Mouse (Mus musculus): ENCODE measurements around the gene Neurl1a. TPM values are rescaled to one million over a fixed set of nuclear protein-coding genes. Genes with fewer than 3 reads are reported as not detected.

The Neurl1a gene
- polyA plus RNA-seq, 1 experiment from 2014 or later: 0.76 TPM

DNA sequence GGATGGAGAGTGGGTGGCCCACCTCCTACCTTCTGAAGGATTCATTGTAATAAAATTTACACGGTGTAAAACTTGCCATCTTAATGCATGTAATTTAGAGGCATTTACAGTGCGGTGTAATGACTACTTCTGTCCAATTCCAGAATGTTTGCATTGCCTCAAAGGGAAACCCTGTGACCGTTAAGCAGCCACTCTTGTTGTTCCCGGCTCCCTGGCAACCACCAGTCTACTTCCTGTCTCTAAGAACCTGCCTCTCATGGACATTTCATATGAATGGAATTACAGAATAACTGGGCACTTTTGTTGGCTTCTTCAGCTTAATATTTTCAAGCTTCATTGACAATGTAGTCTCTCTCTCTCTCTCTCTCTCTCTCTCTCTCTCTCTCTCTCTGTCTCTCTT is 6.1 kb downstream of the Neurl1a start:
- ATAC-seq (no peak), DNase-seq (no peak)
- 42% methylated on average over 4 of the region's 4 CpGs for WGBS (ENCODE audit: insufficient replicate concordance)
- no peak for TF ChIP-seq EP300 (IDR thresholded peaks at IDR 0.05; ENCODE audit: low read depth)
- no peak for TF ChIP-seq CTCF (IDR thresholded peaks at IDR 0.05; ENCODE audit: low read depth)
- no peaks in the 10 kb centered on the region for H3K36me3 ChIP-seq (replicated peaks; ENCODE audit: insufficient read depth, low read length)
- no peak overlapping the region for H3K4me2 ChIP-seq (ENCODE audit: low read depth, low read length)
- H3K4me3 ChIP-seq (ENCODE audit: low read depth, low read length): no peak overlapping the region
- no peaks in the 10 kb centered on the region for H3K9me3 ChIP-seq (ENCODE audit: low read length)
- H3K9ac ChIP-seq (replicated peaks): no peak overlapping the region
- no peak overlapping the region for H3K27ac ChIP-seq (ENCODE audit: low read depth)
- H3K27me3 ChIP-seq (ENCODE audit: insufficient read depth, low read length): peaks cover 12% of the 10 kb centered on the region
- H3K4me1 ChIP-seq (ENCODE audit: insufficient read depth): no peaks in the 10 kb centered on the region

GRCm38 (mm10) chr19:47186514-47187275 is 8.1 kb downstream of the Neurl1a start:
- Histone ChIP-seq H3K27ac (ENCODE audit: low read depth) (no peak overlapping the region), H3K9ac (replicated peaks) (no peak overlapping the region), H3K4me2 (ENCODE audit: low read depth, low read length) (no peak overlapping the region), H3K36me3 (replicated peaks; ENCODE audit: insufficient read depth, low read length) (no peaks in the 10 kb centered on the region), H3K4me3 (ENCODE audit: low read depth, low read length) (no peak overlapping the region), H3K27me3 (ENCODE audit: insufficient read depth, low read length) (no peaks in the 10 kb centered on the region), H3K4me1 (ENCODE audit: insufficient read depth) (no peaks in the 10 kb centered on the region), H3K9me3 (ENCODE audit: low read length) (no peaks in the 10 kb centered on the region)
- TF ChIP-seq CTCF (IDR thresholded peaks at IDR 0.05; ENCODE audit: low read depth) (no peak), EP300 (IDR thresholded peaks at IDR 0.05; ENCODE audit: low read depth) (no peak)
- DNase-seq (no peak), ATAC-seq (no peak)
- 52% methylated on average over 15 of the region's 15 CpGs for WGBS (ENCODE audit: insufficient replicate concordance)

DNA sequence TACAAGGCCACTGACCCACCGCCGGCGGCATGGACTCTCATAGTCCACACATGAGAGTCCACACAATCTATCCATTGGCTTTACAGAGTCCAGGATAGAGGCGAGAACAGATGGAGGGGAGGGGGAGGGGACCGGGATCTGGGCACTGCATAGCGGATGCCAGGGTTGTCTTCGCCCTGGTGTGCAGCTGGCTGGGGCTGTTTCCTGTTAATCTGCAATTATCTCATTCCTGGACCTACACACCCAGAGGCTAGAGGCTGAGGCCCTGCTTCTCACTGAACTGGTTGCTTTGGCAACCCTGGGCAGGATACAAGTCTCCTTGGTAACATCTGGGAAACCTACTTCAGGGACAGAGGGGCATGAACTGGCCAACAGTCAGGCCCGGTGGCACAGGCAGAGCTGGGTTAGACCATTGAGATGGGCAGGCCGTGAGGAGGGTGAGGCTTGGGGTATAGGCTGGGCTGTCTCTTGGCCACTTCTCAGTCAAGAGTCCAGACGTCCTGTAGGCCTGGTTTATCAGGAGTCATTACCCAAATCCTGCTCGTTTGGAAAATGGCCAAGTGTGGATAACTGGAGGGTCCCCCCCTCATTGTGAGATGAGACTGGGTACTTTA is 10.0 kb downstream of the Neurl1a start:
- Histone ChIP-seq H3K4me2 (ENCODE audit: low read depth, low read length) (no peak overlapping the region), H3K27me3 (ENCODE audit: insufficient read depth, low read length) (no peaks in the 10 kb centered on the region), H3K27ac (ENCODE audit: low read depth) (no peak overlapping the region), H3K9ac (replicated peaks) (no peak overlapping the region), H3K36me3 (replicated peaks; ENCODE audit: insufficient read depth, low read length) (no peaks in the 10 kb centered on the region), H3K4me3 (ENCODE audit: low read depth, low read length) (no peak overlapping the region), H3K4me1 (ENCODE audit: insufficient read depth) (no peaks in the 10 kb centered on the region), H3K9me3 (ENCODE audit: low read length) (no peaks in the 10 kb centered on the region)
- TF ChIP-seq CTCF (IDR thresholded peaks at IDR 0.05; ENCODE audit: low read depth): no peak
- no peak for TF ChIP-seq EP300 (IDR thresholded peaks at IDR 0.05; ENCODE audit: low read depth)
- 66% methylated on average over 11 of the region's 11 CpGs for WGBS (ENCODE audit: insufficient replicate concordance)
- DNase-seq (no peak), ATAC-seq (no peak)

DNA sequence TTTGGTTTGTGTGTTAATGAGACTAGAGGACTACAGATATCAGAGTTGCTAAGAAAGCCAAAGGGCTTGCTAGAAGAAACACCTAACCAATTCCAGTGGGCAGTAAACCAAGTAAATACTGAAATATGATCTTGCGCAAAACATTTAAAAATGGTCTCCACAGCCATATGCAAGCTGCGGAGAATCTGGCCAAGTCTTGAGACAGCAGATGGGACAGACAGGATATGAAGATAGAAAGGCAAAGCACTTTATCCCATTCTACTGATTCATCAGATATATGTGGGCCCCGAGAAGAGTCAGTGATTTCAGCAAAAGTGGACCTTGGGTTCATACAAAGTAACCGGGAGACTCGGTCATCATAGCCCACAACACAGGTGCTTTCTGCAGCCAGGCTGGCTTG is 13.5 kb downstream of the Neurl1a start:
- no peak for ATAC-seq
- Histone ChIP-seq H3K27ac (ENCODE audit: low read depth) (no peak overlapping the region), H3K4me3 (ENCODE audit: low read depth, low read length) (no peak overlapping the region), H3K36me3 (replicated peaks; ENCODE audit: insufficient read depth, low read length) (no peaks in the 10 kb centered on the region), H3K27me3 (ENCODE audit: insufficient read depth, low read length) (no peaks in the 10 kb centered on the region), H3K4me2 (ENCODE audit: low read depth, low read length) (no peak overlapping the region), H3K4me1 (ENCODE audit: insufficient read depth) (no peaks in the 10 kb centered on the region), H3K9me3 (ENCODE audit: low read length) (no peaks in the 10 kb centered on the region), H3K9ac (replicated peaks) (no peak overlapping the region)
- DNase-seq: no peak
- TF ChIP-seq EP300 (IDR thresholded peaks at IDR 0.05; ENCODE audit: low read depth) (no peak), CTCF (IDR thresholded peaks at IDR 0.05; ENCODE audit: low read depth) (no peak)
- 86% methylated on average over 5 of the region's 5 CpGs for WGBS (ENCODE audit: insufficient replicate concordance)

DNA sequence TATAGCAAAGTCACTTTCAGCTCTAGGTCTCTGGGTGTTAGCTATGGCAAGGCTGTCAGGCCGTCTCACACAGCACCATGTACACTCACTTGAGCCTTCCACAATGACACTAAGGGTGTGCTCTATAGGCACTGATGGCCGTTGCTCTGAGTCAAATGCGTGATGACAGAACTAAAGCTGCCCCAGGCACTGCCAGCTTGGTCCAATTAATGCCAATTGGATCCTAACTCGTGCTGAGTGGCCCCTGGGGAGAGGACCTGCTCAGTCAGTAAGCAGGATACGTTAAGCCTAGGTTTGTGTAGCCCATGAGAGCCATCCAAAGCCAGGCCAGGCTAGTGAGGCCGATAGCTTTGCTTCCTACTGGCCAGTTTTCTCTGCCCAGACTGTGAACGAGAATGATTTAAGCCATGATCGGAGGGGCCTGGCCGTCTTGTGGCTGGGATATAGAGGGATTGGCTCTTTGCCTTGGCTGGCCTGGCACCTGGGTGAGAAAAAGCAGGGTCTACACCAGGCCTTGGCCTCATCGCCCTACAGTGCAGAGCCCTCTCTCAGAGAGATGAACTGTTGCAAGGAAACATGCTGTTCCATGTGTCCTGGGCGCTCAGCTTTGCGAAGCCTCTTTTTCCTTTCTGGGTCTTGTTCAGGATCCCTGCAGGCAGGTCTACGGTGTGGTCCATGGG is 20.2 kb downstream of the Neurl1a start:
- Histone ChIP-seq H3K27me3 (ENCODE audit: insufficient read depth, low read length) (no peaks in the 10 kb centered on the region), H3K4me3 (ENCODE audit: low read depth, low read length) (no peak overlapping the region), H3K4me2 (ENCODE audit: low read depth, low read length) (no peak overlapping the region), H3K27ac (ENCODE audit: low read depth) (no peak overlapping the region), H3K9me3 (ENCODE audit: low read length) (no peaks in the 10 kb centered on the region), H3K4me1 (ENCODE audit: insufficient read depth) (no peaks in the 10 kb centered on the region), H3K36me3 (replicated peaks; ENCODE audit: insufficient read depth, low read length) (no peaks in the 10 kb centered on the region), H3K9ac (replicated peaks) (no peak overlapping the region)
- WGBS (ENCODE audit: insufficient replicate concordance): 84% methylated on average over 13 of the region's 13 CpGs
- TF ChIP-seq EP300 (IDR thresholded peaks at IDR 0.05; ENCODE audit: low read depth) (no peak), CTCF (IDR thresholded peaks at IDR 0.05; ENCODE audit: low read depth) (no peak)
- ATAC-seq: no peak
- DNase-seq: no peak

GRCm38 (mm10) chr19:47201972-47202371 is 23.4 kb downstream of the Neurl1a start:
- Histone ChIP-seq H3K27ac (ENCODE audit: low read depth) (no peak overlapping the region), H3K4me3 (ENCODE audit: low read depth, low read length) (no peak overlapping the region), H3K4me1 (ENCODE audit: insufficient read depth) (no peaks in the 10 kb centered on the region), H3K4me2 (ENCODE audit: low read depth, low read length) (no peak overlapping the region), H3K27me3 (ENCODE audit: insufficient read depth, low read length) (no peaks in the 10 kb centered on the region), H3K9ac (replicated peaks) (no peak overlapping the region), H3K36me3 (replicated peaks; ENCODE audit: insufficient read depth, low read length) (no peaks in the 10 kb centered on the region), H3K9me3 (ENCODE audit: low read length) (no peaks in the 10 kb centered on the region)
- 69% methylated on average over 12 of the region's 12 CpGs for WGBS (ENCODE audit: insufficient replicate concordance)
- TF ChIP-seq CTCF (IDR thresholded peaks at IDR 0.05; ENCODE audit: low read depth) (no peak), EP300 (IDR thresholded peaks at IDR 0.05; ENCODE audit: low read depth) (no peak)
- DNase-seq (no peak), ATAC-seq (no peak)
